Mouse (Mus musculus) limb, embryonic 14.5 days (tissue): ENCODE data around the gene Trim46. TPM values are rescaled to one million over a fixed set of nuclear protein-coding genes. Genes with fewer than 3 reads are reported as not detected.
A peak's percentile ranks its signal among the peaks of the same experiment; 100 is the strongest.

Experiments
- ATAC-seq: fragments of 200-750 bp; cut with Nextera tagmentation; 2 replicates; pipeline ENCODE4 v1.8.0; 2017; ENCODE audit warnings: low read depth, moderate number of reproducible peaks, moderate TSS enrichment; ENCODE audit not compliant: low FRiP score
- DNase-seq: peaks from one replicate; pipeline ENCODE4 v3.0.0-alpha.2; 2015; ENCODE audit warnings: low spot score
- H3K27ac ChIP-seq: fragments of 300-500 bp; sonication (generic); replicated peaks from 2 replicates; pipeline ENCODE4 v1.5.1; 2014; ENCODE audit warnings: low read depth, mild to moderate bottlenecking, low read length, moderate library complexity, mixed read lengths
- H3K27me3 ChIP-seq: fragments of 300-500 bp; sonication (generic); 2 replicates; pipeline ENCODE4 v1.6.1; 2014; ENCODE audit warnings: low read length, mixed read lengths; ENCODE audit not compliant: control insufficient read depth, insufficient read depth
- H3K36me3 ChIP-seq: fragments of 300-500 bp; sonication (generic); 2 replicates; pipeline ENCODE4 v1.6.1; 2014; ENCODE audit warnings: mild to moderate bottlenecking, low read length, moderate library complexity, mixed read lengths; ENCODE audit not compliant: control insufficient read depth, insufficient read depth
- H3K4me1 ChIP-seq: fragments of 300-500 bp; sonication (generic); 2 replicates; pipeline ENCODE4 v1.6.1; 2014; ENCODE audit warnings: antibody characterized with exemption, low read length, mixed read lengths; ENCODE audit not compliant: control insufficient read depth, insufficient read depth
- H3K4me2 ChIP-seq: fragments of 300-500 bp; sonication (generic); replicated peaks from 2 replicates; pipeline ENCODE4 v1.6.1; 2014; ENCODE audit warnings: low read depth, mild to moderate bottlenecking, low read length, moderate library complexity; ENCODE audit not compliant: severe bottlenecking
- H3K4me3 ChIP-seq: fragments of 300-500 bp; sonication (generic); replicated peaks from 2 replicates; pipeline ENCODE4 v1.5.1; 2014; ENCODE audit warnings: low read length
- H3K9ac ChIP-seq: fragments of 300-500 bp; sonication (generic); 2 replicates; pipeline ENCODE4 v1.6.1; 2014; ENCODE audit warnings: mild to moderate bottlenecking, low read depth, low read length, moderate library complexity; ENCODE audit not compliant: severe bottlenecking
- H3K9me3 ChIP-seq: fragments of 300-500 bp; sonication (generic); 2 replicates; pipeline ENCODE4 v1.6.1; 2016; ENCODE audit warnings: low read length; ENCODE audit not compliant: control insufficient read depth
- POLR2A ChIP-seq: fragments of 200-500 bp; IDR thresholded peaks from 2 replicates; pipeline ENCODE4 v1.8.0; 2012; ENCODE audit warnings: inconsistent platforms, mild to moderate bottlenecking, moderate library complexity, borderline replicate concordance; ENCODE audit not compliant: insufficient read depth, insufficient read length; ENCODE audit errors: extremely low read depth
- WGBS: fragments of 180-500 bp; shearing (Covaris S2); extraction: QIAGEN DNeasy Blood & Tissue Kit; methylation state at CpG from one replicate; pipeline ENCODE4 v1.1.7; 2014; 5-methylcytosine and 5-hydroxymethylcytosine counted together
- polyA plus RNA-seq, 2 experiments: library from polyadenylated mRNA; depleted of rRNA in 1 of 2; stranded (reverse) in 1 of 2; unstranded in 1 of 2; fragments of >200 nt; fragmentation: Nextera tagmentation in 1 of 2; extraction: Ambion mirVana in 1 of 2; gene quantifications; 2 replicates each; pipeline versions ENCODE4 v1.2.1 to v1.2.3; 2012 to 2014

The Trim46 gene
- polyA plus RNA-seq, 2 experiments = 3.9 to 19.0 TPM

DNA sequence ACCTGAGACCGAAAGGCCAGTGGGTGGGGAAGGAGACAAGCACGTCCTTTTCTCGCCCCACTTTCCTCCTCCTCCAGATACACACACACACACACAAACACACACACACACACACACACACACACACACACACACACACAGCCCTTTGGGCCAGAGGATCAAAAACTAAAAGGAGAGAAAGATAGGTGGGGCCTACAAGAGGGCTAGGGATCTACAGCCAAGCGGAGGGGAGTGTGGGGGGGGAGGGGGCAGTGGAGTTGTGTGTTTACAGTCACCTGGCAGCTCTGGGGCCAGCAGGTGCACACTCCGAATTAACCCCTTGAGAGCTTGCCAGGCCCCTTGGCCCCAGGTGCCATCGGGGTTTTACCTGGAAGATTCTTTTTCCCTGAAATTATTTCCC, 13.5 kb downstream of the Trim46 start:
- Histone ChIP-seq H3K27ac (no peak overlapping the region), H3K4me2 (no peak overlapping the region), H3K9ac (no peak overlapping the region), H3K4me3 (no peak overlapping the region), H3K9me3 (no peaks in the 10 kb centered on the region), H3K4me1 (peaks cover 9% of the 10 kb centered on the region), H3K27me3 (no peaks in the 10 kb centered on the region), H3K36me3 (peaks cover 23% of the 10 kb centered on the region)
- no peak for TF ChIP-seq POLR2A
- no peak for ATAC-seq
- WGBS = 49% methylated on average over 6 of the region's 6 CpGs
- DNase-seq = no peak

DNA sequence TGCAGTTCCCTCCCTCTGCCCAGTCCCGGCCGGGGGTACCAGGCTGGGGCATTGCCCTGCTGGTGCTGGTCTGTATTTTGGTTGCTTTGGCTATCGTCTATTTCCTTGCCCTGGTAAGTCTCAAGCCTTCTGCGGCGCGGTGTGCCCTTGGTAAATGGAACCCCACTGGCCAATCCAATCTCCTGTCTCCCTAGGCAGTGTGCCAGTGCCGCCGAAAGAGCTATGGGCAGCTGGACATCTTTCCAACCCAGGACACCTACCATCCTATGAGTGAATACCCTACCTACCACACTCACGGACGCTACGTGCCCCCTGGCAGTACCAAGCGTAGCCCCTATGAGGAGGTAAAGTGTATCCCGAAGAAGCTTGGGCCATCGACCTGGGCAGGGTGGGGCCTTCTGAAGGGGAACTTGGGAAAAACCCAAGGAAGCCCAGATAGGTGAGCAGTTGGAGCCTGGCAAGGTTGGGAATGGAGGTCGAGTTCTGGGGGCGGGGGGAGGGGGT, 14.3 kb downstream of the Trim46 start:
- no peak for DNase-seq
- Histone ChIP-seq H3K4me1 (peaks cover 14% of the 10 kb centered on the region), H3K27ac (no peak overlapping the region), H3K9me3 (no peaks in the 10 kb centered on the region), H3K4me2 (no peak overlapping the region), H3K27me3 (no peaks in the 10 kb centered on the region), H3K9ac (no peak overlapping the region), H3K4me3 (no peak overlapping the region), H3K36me3 (peaks cover 20% of the 10 kb centered on the region)
- ATAC-seq = no peak
- 73% methylated on average over 16 of the region's 16 CpGs for WGBS
- no peak for TF ChIP-seq POLR2A

DNA sequence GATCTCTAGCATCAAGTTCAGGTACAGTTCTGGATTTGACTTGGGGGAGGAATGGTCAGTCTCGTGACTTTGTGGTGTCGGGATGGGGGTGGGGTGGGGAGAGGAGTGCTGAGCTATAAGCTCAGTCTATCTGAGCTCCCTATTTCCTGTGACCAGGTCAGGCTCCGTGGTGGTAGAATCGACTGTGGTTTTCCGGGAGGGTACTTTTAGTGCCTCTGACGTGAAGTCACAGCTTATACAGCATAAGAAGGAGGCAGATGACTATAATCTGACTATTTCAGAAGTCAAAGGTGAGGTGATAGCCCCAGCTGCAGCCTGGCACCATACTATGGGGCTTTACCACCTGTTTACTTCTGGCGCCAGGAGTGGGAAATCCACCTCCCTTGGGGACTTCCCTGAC, 14.8 kb downstream of the Trim46 start:
- 59% methylated on average over 7 of the region's 7 CpGs for WGBS

DNA sequence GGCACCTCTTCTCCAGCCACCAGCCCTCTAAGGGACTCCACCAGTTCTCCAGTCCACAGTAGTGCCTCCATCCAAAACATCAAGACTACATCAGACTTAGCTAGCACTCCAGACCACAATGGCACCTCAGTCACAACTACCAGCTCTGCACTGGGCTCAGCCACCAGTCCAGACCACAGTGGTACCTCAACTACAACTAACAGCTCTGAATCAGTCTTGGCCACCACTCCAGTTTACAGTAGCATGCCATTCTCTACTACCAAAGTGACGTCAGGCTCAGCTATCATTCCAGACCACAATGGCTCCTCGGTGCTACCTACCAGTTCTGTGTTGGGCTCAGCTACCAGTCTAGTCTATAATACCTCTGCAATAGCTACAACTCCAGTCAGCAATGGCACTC, 15.5 kb downstream of the Trim46 start:
- peaks cover 19% of the 10 kb centered on the region for H3K36me3 ChIP-seq
- ATAC-seq (no peak), DNase-seq (no peak)
- H3K4me1 ChIP-seq = peaks cover 22% of the 10 kb centered on the region
- H3K4me3 ChIP-seq = no peak overlapping the region
- no peak for TF ChIP-seq POLR2A
- no peak overlapping the region for H3K27ac ChIP-seq
- WGBS = 86% methylated on average over 2 of the region's 2 CpGs
- no peak overlapping the region for H3K9ac ChIP-seq
- H3K4me2 ChIP-seq = no peak overlapping the region
- H3K9me3 ChIP-seq = no peaks in the 10 kb centered on the region
- no peaks in the 10 kb centered on the region for H3K27me3 ChIP-seq

More for the DNA sequence above, 14.8 kb downstream of the Trim46 start:
- Histone ChIP-seq H3K9me3 (no peaks in the 10 kb centered on the region), H3K4me1 (peaks cover 19% of the 10 kb centered on the region), H3K4me3 (no peak overlapping the region), H3K27ac (no peak overlapping the region), H3K36me3 (peaks cover 20% of the 10 kb centered on the region), H3K4me2 (no peak overlapping the region), H3K9ac (no peak overlapping the region), H3K27me3 (no peaks in the 10 kb centered on the region)
- no peak for TF ChIP-seq POLR2A
- ATAC-seq (no peak), DNase-seq (no peak)

DNA sequence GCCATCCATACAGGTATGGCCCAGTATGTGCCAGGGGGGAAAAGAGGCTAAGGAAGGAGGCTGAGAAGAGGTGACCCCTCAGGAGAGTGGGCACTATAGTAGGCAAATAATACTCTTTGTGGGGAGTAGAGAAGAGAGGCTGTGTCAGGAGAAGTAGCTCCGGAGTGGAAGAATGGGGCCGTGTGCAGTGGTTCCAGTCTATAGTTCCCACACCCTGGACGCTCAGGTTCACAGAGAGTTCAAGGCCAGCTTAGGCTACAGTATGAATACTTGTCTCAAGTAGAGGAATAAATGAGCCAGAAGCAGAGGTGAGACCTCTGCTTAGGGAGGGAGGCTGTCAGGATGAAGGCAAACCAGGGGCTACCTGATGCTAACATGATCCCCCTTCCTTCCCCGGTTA, 16.8 kb downstream of the Trim46 start:
- no peak for ATAC-seq
- peaks cover 23% of the 10 kb centered on the region for H3K36me3 ChIP-seq
- H3K9ac ChIP-seq = no peak overlapping the region
- TF ChIP-seq POLR2A = no peak
- peaks cover 22% of the 10 kb centered on the region for H3K4me1 ChIP-seq
- no peak overlapping the region for H3K4me3 ChIP-seq
- DNase-seq = no peak
- no peaks in the 10 kb centered on the region for H3K27me3 ChIP-seq
- no peak overlapping the region for H3K4me2 ChIP-seq
- no peak overlapping the region for H3K27ac ChIP-seq
- WGBS = 59% methylated on average over 4 of the region's 4 CpGs
- no peaks in the 10 kb centered on the region for H3K9me3 ChIP-seq

DNA sequence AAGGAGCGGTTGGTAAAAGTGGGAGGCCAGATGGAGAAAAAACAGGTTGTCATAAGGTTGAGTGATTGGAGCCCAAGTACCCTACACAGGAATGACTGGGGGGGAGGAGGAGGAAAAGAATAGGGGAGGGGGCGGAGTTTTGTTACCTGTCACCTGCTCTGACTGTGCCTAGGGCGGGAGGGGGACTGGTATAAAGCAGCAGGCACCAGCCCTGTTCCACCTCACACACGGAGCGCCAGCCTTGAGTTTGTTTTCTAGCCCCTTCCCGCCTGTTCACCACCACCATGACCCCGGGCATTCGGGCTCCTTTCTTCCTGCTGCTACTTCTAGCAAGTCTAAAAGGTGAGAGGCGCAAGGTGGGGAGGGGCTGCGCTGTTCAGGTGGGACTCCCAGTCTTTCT, 17.3 kb downstream of the Trim46 start, which contains the start of gene Muc1:
Gene Muc1 (plus strand): TSS at position 222 of the 400 bp plus-strand sequence.
- Histone ChIP-seq H3K27ac (peak within 1 kb of the TSS; percentile 91), H3K36me3 (peaks cover 18% of the 10 kb centered on the region), H3K4me1 (peaks cover 22% of the 10 kb centered on the region), H3K9me3 (no peaks in the 10 kb centered on the region), H3K4me3 (peak within 1 kb of the TSS; percentile 39), H3K4me2 (peak within 1 kb of the TSS; percentile 72), H3K27me3 (no peaks in the 10 kb centered on the region), H3K9ac (peak within 1 kb of the TSS; percentile 45)
- no peak for TF ChIP-seq POLR2A
- no peak for DNase-seq
- no peak for ATAC-seq
- WGBS = 29% methylated on average over 9 of the region's 10 CpGs
